Mouse (Mus musculus) bone marrow, adult 2 months (tissue): ENCODE measurements around the gene Ak4.

Experiments
- CTCF ChIP-seq: fragments of 200-500 bp; IDR thresholded peaks from 2 replicates; pipeline ENCODE4 v1.5.1; 2011; ENCODE audit warnings: low read length, control low read depth; ENCODE audit not compliant: control insufficient read depth, insufficient read depth
- POLR2A ChIP-seq: fragments of 200-500 bp; IDR thresholded peaks from 2 replicates; pipeline ENCODE4 v1.6.1; 2011; ENCODE audit warnings: low read depth, mild to moderate bottlenecking, control low read depth, low read length, borderline replicate concordance; ENCODE audit not compliant: control insufficient read depth

DNA sequence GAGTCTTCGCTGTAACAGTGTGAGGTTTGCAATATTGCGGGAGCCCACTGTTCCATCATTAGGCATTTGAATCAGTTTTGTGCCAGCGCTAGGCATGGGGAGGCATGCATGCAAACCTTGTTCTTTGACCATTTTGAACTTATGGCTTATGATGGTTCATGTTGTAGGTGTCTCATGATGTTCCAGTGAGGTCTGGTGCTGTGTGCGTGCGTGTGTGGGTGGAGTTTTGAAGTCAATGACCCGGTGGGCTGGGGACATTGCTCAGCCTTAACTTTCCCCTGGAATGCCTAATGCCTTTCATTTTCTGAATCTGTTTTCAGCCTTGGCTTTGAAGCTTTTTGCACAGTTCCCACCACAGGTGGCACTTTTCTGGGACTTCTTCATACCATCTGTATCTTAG is 10.9 kb downstream of the Ak4 start:
- TF ChIP-seq CTCF (no peak), POLR2A (no peak)
